Mouse (Mus musculus) telencephalon, adult 2 months (tissue): ENCODE measurements around the gene Caprin1.
A peak's percentile ranks its signal among the peaks of the same experiment; 100 is the strongest.

Experiments
- DNase-seq: peaks from one replicate; pipeline ENCODE4 v3.0.0-alpha.2; 2011; ENCODE audit warnings: low read depth, low spot score

Gene Caprin1

GRCm38 (mm10) chr2:103797491-103798009 lies at the start of gene Caprin1:
Gene Caprin1 (minus strand): TSS chr2:103797649.
- DNase-seq: peak; percentile 94

GRCm38 (mm10) chr2:103846875-103847274 lies 49.4 kb upstream of the Caprin1 start:
- no peak for DNase-seq

- DNase-seq: no peak
Observed at GRCm38 (mm10) chr2:103846271-103846670, 48.8 kb upstream of the Caprin1 start.

GRCm38 (mm10) chr2:103844016-103844415 lies 46.6 kb upstream of the Caprin1 start:
- DNase-seq: no peak

GRCm38 (mm10) chr2:103843321-103843720 lies 45.9 kb upstream of the Caprin1 start:
- no peak for DNase-seq

GRCm38 (mm10) chr2:103842299-103842698 lies 44.9 kb upstream of the Caprin1 start:
- no peak for DNase-seq

GRCm38 (mm10) chr2:103838483-103838882 lies 41.0 kb upstream of the Caprin1 start:
- DNase-seq: no peak

GRCm38 (mm10) chr2:103837166-103837565 lies 39.7 kb upstream of the Caprin1 start:
- DNase-seq: no peak

- no peak for DNase-seq
Observed at GRCm38 (mm10) chr2:103835614-103836395, 38.4 kb upstream of the Caprin1 start.

- DNase-seq: no peak
Observed at GRCm38 (mm10) chr2:103833816-103834445, 36.5 kb upstream of the Caprin1 start.

- no peak for DNase-seq
Observed at GRCm38 (mm10) chr2:103832899-103833298, 35.5 kb upstream of the Caprin1 start.

GRCm38 (mm10) chr2:103828900-103829299 lies 31.5 kb upstream of the Caprin1 start:
- DNase-seq: no peak

- DNase-seq: no peak
Observed at GRCm38 (mm10) chr2:103824916-103825315, 27.5 kb upstream of the Caprin1 start.

- no peak for DNase-seq
Observed at GRCm38 (mm10) chr2:103822560-103822959, 25.1 kb upstream of the Caprin1 start.

GRCm38 (mm10) chr2:103817145-103817895 lies 19.9 kb upstream of the Caprin1 start:
- no peak for DNase-seq

- DNase-seq: no peak
Observed at GRCm38 (mm10) chr2:103815976-103816375, 18.5 kb upstream of the Caprin1 start.

- DNase-seq: no peak
Observed at GRCm38 (mm10) chr2:103811465-103812191, 14.2 kb upstream of the Caprin1 start.

- DNase-seq: no peak
Observed at GRCm38 (mm10) chr2:103810412-103810811, 13.0 kb upstream of the Caprin1 start.

- no peak for DNase-seq
Observed at GRCm38 (mm10) chr2:103808466-103808865, 11.0 kb upstream of the Caprin1 start.

GRCm38 (mm10) chr2:103803770-103804530 lies 6.5 kb upstream of the Caprin1 start:
- no peak for DNase-seq

- DNase-seq: no peak
Observed at GRCm38 (mm10) chr2:103802422-103802821, 5.0 kb upstream of the Caprin1 start.
